In genomic region chr19:46186611-46187010, GRCm38 (mm10) we compare ENCODE assay signal across 14 mouse cellular contexts. TPM values are rescaled to one million over a fixed set of nuclear protein-coding genes. Genes with fewer than 3 reads are reported as not detected.
A peak's percentile ranks its signal among the peaks of the same experiment; 100 is the strongest.
DNase-seq lines count a peak whose midpoint lies in the region; ATAC-seq and TF ChIP-seq lines count a peak whose summit lies in the region.
"Had no signal": no experiment of that assay in that cellular context is flagged by ENCODE, and none has a peak within 500 bp of the region (broad histone marks: within the 10 kb centered on the region; RNA-seq: fewer than 3 reads in every experiment).

No protein-coding gene starts in this region.

- H3K9me3 ChIP-seq in megakaryocyte, embryonic 14.5 days, result no peaks in the 10 kb centered on the region
- H3K9me3 ChIP-seq: embryonic facial prominence, embryonic 12.5 days had no signal

- no peak for TF ChIP-seq POLR2A in thymus, adult 2 months (IDR thresholded peaks at IDR 0.05; ENCODE audit: control insufficient read depth, extremely low read depth, insufficient read depth, low read length, poor library complexity)

- H3K4me3 ChIP-seq in megakaryocyte, embryonic 14.5 days (replicated peaks), result peak overlapping the region; percentile 9
- no peak overlapping the region for H3K4me3 ChIP-seq in thymus, adult 2 months (ENCODE audit: control insufficient read depth, insufficient read depth, low read length)
- H3K4me3 ChIP-seq: embryonic facial prominence, embryonic 12.5 days had no signal

- WGBS in thymus, adult 2 months, result 34% methylated on average over 3 of the region's 3 CpGs

- H3K27ac ChIP-seq in thymus, adult 2 months (ENCODE audit: control insufficient read depth, insufficient read depth, low read length), result no peak overlapping the region
- H3K27ac ChIP-seq: hindbrain, postnatal 0 days had no signal

- H3K4me1 ChIP-seq in megakaryocyte, embryonic 14.5 days, result peaks cover 35% of the 10 kb centered on the region
- H3K4me1 ChIP-seq in thymus, adult 2 months (replicated peaks; ENCODE audit: control insufficient read depth, insufficient read depth, low read length), result peaks cover 5% of the 10 kb centered on the region
- H3K4me1 ChIP-seq: embryonic facial prominence, embryonic 12.5 days had no signal

- peaks cover 14% of the 10 kb centered on the region for H3K36me3 ChIP-seq in megakaryocyte, embryonic 14.5 days (replicated peaks; ENCODE audit: low read length)
- H3K36me3 ChIP-seq in thymus, adult 2 months (ENCODE audit: control insufficient read depth, insufficient read depth, low read length), result no peaks in the 10 kb centered on the region

- peak; percentile 69 for DNase-seq in gastrocnemius, postnatal 14 days
- DNase-seq in heart, postnatal 4 days, result peak; percentile 14
- DNase-seq in skeletal muscle tissue, adult 2 months (ENCODE audit: low read depth, low spot score), result peak; percentile 88
- no peak for DNase-seq in thymus, adult 2 months
- DNase-seq in thymus, postnatal 4 days, result no peak
- no peak for DNase-seq in left cerebral cortex, adult 18-20 months (ENCODE audit: low spot score in 2 of 2)
- DNase-seq: adrenal gland, postnatal 25 days had no signal

- no peak for TF ChIP-seq CTCF in thymus, adult 2 months (IDR thresholded peaks at IDR 0.05; ENCODE audit: borderline replicate concordance, control insufficient read depth, extremely low read depth, insufficient read depth, low read length, poor library complexity)

- no peaks in the 10 kb centered on the region for H3K27me3 ChIP-seq in megakaryocyte, embryonic 14.5 days (replicated peaks)
- H3K27me3 ChIP-seq in thymus, adult 2 months (ENCODE audit: control insufficient read depth, insufficient read depth, low read length), result no peaks in the 10 kb centered on the region
- H3K27me3 ChIP-seq: embryonic facial prominence, embryonic 12.5 days had no signal

- ATAC-seq in megakaryocyte, adult 5-6 weeks (ENCODE audit: poor library complexity, severe bottlenecking), result no peak
- ATAC-seq: hindbrain, postnatal 0 days had no signal

- intact Hi-C loops in gastrocnemius, postnatal 14 days (cut with DNase I; ENCODE audit: low total_unique reads), result no loop called here

RNA-seq across cellular contexts. Expression of gene Gbf1, which starts 34.3 kb away (rescaled TPM):
- polyA plus RNA-seq in megakaryocyte, embryonic 14.5 days (2012; ENCODE audit: insufficient read depth, low replicate concordance), result 457 and 459 TPM in 2 replicates
- total RNA-seq in megakaryocyte, adult 5-6 weeks (2015), result 28.2 and 36.0 TPM in 2 replicates
- total RNA-seq in megakaryocyte, adult 5-6 weeks (2017), result 27.0 and 38.8 TPM in 2 replicates
- total RNA-seq in gastrocnemius, postnatal 14 days (2021), result 10 to 100 TPM; 45.0 to 47.8 TPM
- total RNA-seq in heart, postnatal 4 days (2021), result 10 to 100 TPM; 57.6 to 58.3 TPM
- polyA plus RNA-seq in thymus, adult 2 months (2012; rRNA removed), result 113 and 120 TPM in 2 replicates
- 10 to 100 TPM; 84.6 to 86.4 TPM for total RNA-seq in left cerebral cortex, adult 18-20 months (2021)

RNA-seq across cellular contexts. Expression of gene Pitx3, which starts 38.5 kb away (rescaled TPM):
- not detected in 2 replicates for polyA plus RNA-seq in megakaryocyte, embryonic 14.5 days (2012; ENCODE audit: insufficient read depth, low replicate concordance)
- total RNA-seq in megakaryocyte, adult 5-6 weeks (2015), result not detected in 2 replicates
- not detected in 2 replicates for total RNA-seq in megakaryocyte, adult 5-6 weeks (2017)
- 10 to 100 TPM; 12.9 to 21.9 TPM for total RNA-seq in gastrocnemius, postnatal 14 days (2021)
- not detected for total RNA-seq in heart, postnatal 4 days (2021)
- polyA plus RNA-seq in thymus, adult 2 months (2012; rRNA removed), result 0.17 and 0.24 TPM in 2 replicates
- not detected for total RNA-seq in left cerebral cortex, adult 18-20 months (2021)
- total RNA-seq: adrenal gland, postnatal 25 days; left cerebral cortex, postnatal 25 days; megakaryocyte-erythroid progenitor cell, adult 5-6 weeks had no signal
- polyA plus RNA-seq: hindbrain, postnatal 0 days had no signal

RNA-seq across cellular contexts. Expression of gene Elovl3, which starts 54.9 kb away (rescaled TPM):
- polyA plus RNA-seq in megakaryocyte, embryonic 14.5 days (2012; ENCODE audit: insufficient read depth, low replicate concordance), result not detected in 2 replicates
- not detected in 2 replicates for total RNA-seq in megakaryocyte, adult 5-6 weeks (2015)
- total RNA-seq in megakaryocyte, adult 5-6 weeks (2017), result not detected in 2 replicates
- total RNA-seq in gastrocnemius, postnatal 14 days (2021), result not detected
- total RNA-seq in heart, postnatal 4 days (2021), result not detected
- polyA plus RNA-seq in thymus, adult 2 months (2012; rRNA removed), result 0.31 and 1.7 TPM in 2 replicates
- not detected for total RNA-seq in left cerebral cortex, adult 18-20 months (2021)
- total RNA-seq: hindbrain, postnatal 0 days; left cerebral cortex, postnatal 25 days; megakaryocyte-erythroid progenitor cell, adult 5-6 weeks had no signal
- polyA plus RNA-seq: frontal cortex, adult 2 months; hindbrain, postnatal 0 days had no signal

Comparison
In these comparisons a context has a peak if more than half of its experiments do, and no peak if none do; other contexts are left out.
1. DNase-seq: peak in gastrocnemius, postnatal 14 days (single experiment), heart, postnatal 4 days (single experiment) and skeletal muscle tissue, adult 2 months (single experiment); none in thymus, adult 2 months (single experiment), thymus, postnatal 4 days (single experiment) and left cerebral cortex, adult 18-20 months (0 of 2).
2. RNA of gene Pitx3, which starts 38.5 kb away (total RNA-seq): 12.9 to 21.9 TPM in gastrocnemius, postnatal 14 days; not detected in heart, postnatal 4 days, not detected in left cerebral cortex, adult 18-20 months and not detected in megakaryocyte, adult 5-6 weeks; every median in the first group is over 10 times any median in the second.